In the genomic region with DNA sequence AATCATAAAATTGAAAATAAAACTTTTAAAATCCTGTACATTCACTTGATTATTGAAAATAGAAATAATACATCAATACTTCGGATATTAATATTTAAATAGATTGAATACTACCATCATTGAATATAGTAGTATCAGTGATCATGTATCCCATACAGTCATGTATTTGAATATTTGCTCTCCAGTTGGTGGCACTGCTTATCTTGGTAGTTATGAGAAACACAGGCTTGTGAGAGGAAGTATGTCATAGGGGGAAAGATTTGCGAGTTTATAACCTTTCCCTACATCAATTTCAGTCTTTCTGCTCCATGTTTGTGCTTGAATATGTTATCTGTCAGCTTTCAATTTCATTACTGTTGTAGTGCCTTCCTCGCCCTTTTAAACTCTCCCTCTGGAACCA, we compare ENCODE assay signal across 16 mouse cellular contexts.
DNase-seq lines count a peak whose midpoint lies in the region; TF ChIP-seq lines count a peak whose summit lies in the region.
"Had no signal": no experiment of that assay in that cellular context is flagged by ENCODE, and none has a peak within 500 bp of the region (broad histone marks: within the 10 kb centered on the region; RNA-seq: fewer than 3 reads in every experiment).

No protein-coding gene starts in this region.

- in situ Hi-C loops in CH12.LX (cut with MboI; ENCODE audit: low pct_ligation_motif_present, low pct_unique_long_range_greater_than_20kb, low sequenced_read_pairs) = no loop called here

- TF ChIP-seq EP300 in CH12.LX (IDR thresholded peaks at IDR 0.05; ENCODE audit: low read length) = no peak

- H3K4me1 ChIP-seq in CH12.LX (ENCODE audit: control insufficient read depth in 1 of 2, insufficient read depth in 2 of 2) = peaks cover 2 to 7% of the 10 kb centered on the region in 2 experiments; a peak in 2 of 4 replicates

- TF ChIP-seq CTCF in CH12.LX (conservative IDR thresholded peaks at IDR 0.05 in 1 of 2, IDR thresholded peaks at IDR 0.05 in 1 of 2; ENCODE audit: low read depth in 2 of 2, low read length in 2 of 2) = peak in 1 of 2 experiments; percentile 56; a peak in 2 of 4 replicates

- H3K9me3 ChIP-seq in CH12.LX (replicated peaks; ENCODE audit: low read length) = no peaks in the 10 kb centered on the region
- H3K9me3 ChIP-seq: G1E had no signal

- DNase-seq in CH12.LX (ENCODE audit: extremely low read depth) = no peak
- no peak for DNase-seq in heart, adult 9 months (ENCODE audit: low spot score in 2 of 2)
- DNase-seq: adrenal gland, adult 2 months; adrenal gland, adult 8-10 months; adrenal gland, postnatal 10 days; adrenal gland, postnatal 14 days; adrenal gland, postnatal 25 days; adrenal gland, postnatal 36 days; B cell, adult 2 months; cerebellum, adult 11 months; cerebellum, adult 11-12 months; cerebellum, adult 18-20 months; cerebellum, adult 2 months; cerebellum, adult 8-10 months had no signal

- no peak overlapping the region for H3K4me3 ChIP-seq in CH12.LX (replicated peaks in 1 of 3; ENCODE audit: low read depth in 2 of 3, low read length in 2 of 3, poor library complexity in 1 of 3)

- H3K27ac ChIP-seq in CH12.LX (ENCODE audit: insufficient read depth, low read depth) = no peak overlapping the region

- no peaks in the 10 kb centered on the region for H3K36me3 ChIP-seq in CH12.LX (replicated peaks in 1 of 2; ENCODE audit: control insufficient read depth in 1 of 2, insufficient read depth in 1 of 2, low read length in 1 of 2)
- H3K36me3 ChIP-seq: G1E had no signal

- dilution Hi-C loops in CH12.LX (cut with MboI; ENCODE audit: extremely low pct_ligation_motif_present, extremely low pct_unique_long_range_greater_than_20kb, low sequenced_read_pairs) = no loop called here

- no peaks in the 10 kb centered on the region for H3K79me2 ChIP-seq in CH12.LX (replicated peaks; ENCODE audit: control insufficient read depth, extremely low read depth, insufficient read depth, poor library complexity, severe bottlenecking)

- no peak overlapping the region for H3K4me2 ChIP-seq in CH12.LX (ENCODE audit: insufficient read depth, low read depth, poor library complexity, severe bottlenecking)

- H3K27me3 ChIP-seq in CH12.LX (replicated peaks) = no peaks in the 10 kb centered on the region
- H3K27me3 ChIP-seq: Patski had no signal

- TF ChIP-seq POLR2A in CH12.LX (IDR thresholded peaks at IDR 0.05; ENCODE audit: low read depth, low read length) = no peak

- peak; percentile 73 for TF ChIP-seq RAD21 in CH12.LX (IDR thresholded peaks at IDR 0.05; ENCODE audit: low read depth, low read length)

- H3K9ac ChIP-seq in CH12.LX (ENCODE audit: insufficient read depth, low read depth) = no peak overlapping the region

TF ChIP-seq in CH12.LX, 34 proteins besides CTCF, POLR2A, EP300 and RAD21:
- TF ChIP-seq SMC3 (IDR thresholded peaks at IDR 0.05; ENCODE audit: low read depth, low read length) (peak; percentile 58), ZC3H11A (IDR thresholded peaks at IDR 0.05; ENCODE audit: low read depth, low read length) (peak; percentile 23; the same call in 1 of the 2 replicates), TCF12 (IDR thresholded peaks at IDR 0.05; ENCODE audit: low read depth, low read length) (no peak)
